Mouse (Mus musculus) forebrain, embryonic 15.5 days (tissue): ENCODE data around the gene Frs2. TPM values are rescaled to one million over a fixed set of nuclear protein-coding genes. Genes with fewer than 3 reads are reported as not detected.

Source experiments
- ATAC-seq: fragments of 200-750 bp; cut with Nextera tagmentation; replicated peaks from 2 replicates; pipeline ENCODE4 v1.8.0; 2017; ENCODE audit warnings: mild to moderate bottlenecking, moderate TSS enrichment, moderate library complexity
- H3K27ac ChIP-seq: fragments of 300-500 bp; sonication (generic); replicated peaks from 2 replicates; pipeline ENCODE4 v1.5.1; 2015; ENCODE audit warnings: mild to moderate bottlenecking, inconsistent platforms
- H3K27me3 ChIP-seq: fragments of 300-500 bp; sonication (generic); 2 replicates; pipeline ENCODE4 v1.6.1; 2015; ENCODE audit warnings: inconsistent platforms
- H3K36me3 ChIP-seq: fragments of 300-500 bp; sonication (generic); 2 replicates; pipeline ENCODE4 v1.6.1; 2015; ENCODE audit warnings: mild to moderate bottlenecking, inconsistent platforms
- H3K4me1 ChIP-seq: fragments of 300-500 bp; sonication (generic); 2 replicates; pipeline ENCODE4 v1.6.1; 2015; ENCODE audit warnings: inconsistent platforms
- H3K4me2 ChIP-seq: fragments of 300-500 bp; sonication (generic); replicated peaks from 2 replicates; pipeline ENCODE4 v1.6.1; 2015; ENCODE audit warnings: mild to moderate bottlenecking, inconsistent platforms
- H3K4me3 ChIP-seq: fragments of 300-500 bp; sonication (generic); 2 replicates; pipeline ENCODE4 v1.5.1; 2015; ENCODE audit warnings: mild to moderate bottlenecking, inconsistent platforms
- H3K9ac ChIP-seq: fragments of 300-500 bp; sonication (generic); replicated peaks from 2 replicates; pipeline ENCODE4 v1.6.1; 2015; ENCODE audit warnings: mild to moderate bottlenecking, inconsistent platforms
- H3K9me3 ChIP-seq: fragments of 300-500 bp; sonication (generic); 2 replicates; pipeline ENCODE4 v1.6.1; 2016; ENCODE audit warnings: inconsistent platforms
- WGBS: fragments of 180-500 bp; shearing (Covaris S2); methylation state at CpG from one replicate; pipeline ENCODE4 v1.1.7; 2015; ENCODE audit warnings: mixed read lengths; 5-methylcytosine and 5-hydroxymethylcytosine counted together
- polyA plus RNA-seq: library from polyadenylated mRNA; unstranded; fragments of >200 nt; fragmentation: Nextera tagmentation; extraction: Ambion mirVana; gene quantifications from 2 replicates; pipeline ENCODE4 v1.2.1, GENCODE M21; 2015

Frs2 gene
- polyA plus RNA-seq, 1 experiment from 2014 or later = 20.0 TPM

- no peak for ATAC-seq
- Histone ChIP-seq H3K4me3 (no peak overlapping the region), H3K9ac (no peak overlapping the region), H3K27me3 (no peaks in the 10 kb centered on the region), H3K4me2 (no peak overlapping the region), H3K36me3 (no peaks in the 10 kb centered on the region), H3K9me3 (no peaks in the 10 kb centered on the region), H3K27ac (no peak overlapping the region), H3K4me1 (peaks cover 7% of the 10 kb centered on the region; the same call in 1 of the 2 replicates)
- WGBS = 60% methylated on average over 3 of the region's 3 CpGs
Observed at GRCm38 (mm10) chr10:117115652-117116051, 32.7 kb downstream of the Frs2 start.

GRCm38 (mm10) chr10:117112545-117112944 lies 35.8 kb downstream of the Frs2 start:
- H3K4me2 ChIP-seq = no peak overlapping the region
- H3K4me1 ChIP-seq = peaks cover 7% of the 10 kb centered on the region; the same call in 1 of the 2 replicates
- H3K36me3 ChIP-seq = no peaks in the 10 kb centered on the region
- no peaks in the 10 kb centered on the region for H3K27me3 ChIP-seq
- no peak overlapping the region for H3K4me3 ChIP-seq
- H3K9me3 ChIP-seq = no peaks in the 10 kb centered on the region
- no peak overlapping the region for H3K27ac ChIP-seq
- 66% methylated on average over 2 of the region's 2 CpGs for WGBS
- H3K9ac ChIP-seq = no peak overlapping the region
- ATAC-seq = no peak

- Histone ChIP-seq H3K27me3 (no peaks in the 10 kb centered on the region), H3K27ac (no peak overlapping the region)
Observed at GRCm38 (mm10) chr10:117111455-117111854, 36.9 kb downstream of the Frs2 start.

GRCm38 (mm10) chr10:117110271-117110670 lies 38.1 kb downstream of the Frs2 start:
- Histone ChIP-seq H3K9ac (no peak overlapping the region), H3K36me3 (no peaks in the 10 kb centered on the region), H3K27ac (no peak overlapping the region), H3K27me3 (no peaks in the 10 kb centered on the region), H3K4me1 (0 out of 2 replicates have a peak, but pooled peaks cover 10% of the 10 kb centered on the region), H3K4me3 (no peak overlapping the region), H3K4me2 (no peak overlapping the region), H3K9me3 (no peaks in the 10 kb centered on the region)
- WGBS = 82% methylated on average over 3 of the region's 3 CpGs
- ATAC-seq = no peak

More at GRCm38 (mm10) chr10:117111455-117111854, 36.9 kb downstream of the Frs2 start:
- ATAC-seq = no peak
- no peak overlapping the region for H3K9ac ChIP-seq
- no peaks in the 10 kb centered on the region for H3K36me3 ChIP-seq
- H3K4me2 ChIP-seq = no peak overlapping the region
- WGBS = 74% methylated on average over 7 of the region's 7 CpGs
- peaks cover 10% of the 10 kb centered on the region; the same call in 1 of the 2 replicates for H3K4me1 ChIP-seq
- no peak overlapping the region for H3K4me3 ChIP-seq
- no peaks in the 10 kb centered on the region for H3K9me3 ChIP-seq

DNA sequence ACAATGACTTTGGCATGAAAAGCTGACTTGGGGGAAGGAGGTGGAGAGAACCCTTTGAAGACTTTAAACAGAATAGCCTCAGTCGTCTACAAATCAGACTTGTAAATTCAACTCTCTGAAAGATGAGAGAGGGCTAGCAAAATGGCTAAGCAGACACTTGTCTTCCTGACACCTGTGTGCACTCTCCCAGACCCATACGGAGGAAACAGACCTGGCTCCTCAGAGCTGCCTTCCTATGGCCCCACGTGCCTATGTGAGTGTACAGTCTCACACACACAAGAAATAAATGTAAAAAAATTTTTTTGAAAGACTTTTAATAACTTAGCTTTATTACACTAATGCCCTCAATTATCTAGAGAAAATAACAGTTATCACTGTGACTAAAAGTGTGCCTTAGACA lies 41.6 kb downstream of the Frs2 start:
- WGBS = 32% methylated on average over 3 of the region's 3 CpGs
- H3K4me3 ChIP-seq = no peak overlapping the region
- H3K9me3 ChIP-seq = no peaks in the 10 kb centered on the region
- H3K4me2 ChIP-seq = no peak overlapping the region
- H3K36me3 ChIP-seq = no peaks in the 10 kb centered on the region
- ATAC-seq = no peak
- 0 out of 2 replicates have a peak, but pooled peaks cover 6% of the 10 kb centered on the region for H3K4me1 ChIP-seq
- no peaks in the 10 kb centered on the region for H3K27me3 ChIP-seq
- H3K9ac ChIP-seq = no peak overlapping the region
- no peak overlapping the region for H3K27ac ChIP-seq

DNA sequence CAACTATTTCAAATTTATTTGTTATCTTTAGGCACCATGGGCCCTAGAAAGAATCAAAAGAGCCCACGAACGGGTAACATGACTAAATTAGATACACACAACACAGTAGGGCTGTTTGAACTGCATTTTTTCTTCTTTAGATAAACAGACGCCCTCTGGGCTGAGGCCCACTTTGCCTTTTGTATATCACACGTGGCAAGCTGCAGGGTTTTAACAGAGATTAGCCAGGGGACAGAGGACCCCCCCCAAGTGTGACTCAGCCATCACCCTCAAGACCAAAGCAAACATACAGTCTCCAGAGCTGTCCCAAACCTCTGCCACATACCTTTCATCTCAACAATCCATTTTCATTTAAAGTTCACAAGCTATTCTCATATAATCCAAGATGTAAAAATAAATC lies 42.1 kb downstream of the Frs2 start:
- Histone ChIP-seq H3K36me3 (no peaks in the 10 kb centered on the region), H3K4me2 (no peak overlapping the region), H3K9ac (no peak overlapping the region), H3K27ac (no peak overlapping the region), H3K4me3 (no peak overlapping the region), H3K9me3 (no peaks in the 10 kb centered on the region), H3K4me1 (0 out of 2 replicates have a peak, but pooled peaks cover 6% of the 10 kb centered on the region), H3K27me3 (no peaks in the 10 kb centered on the region)
- no peak for ATAC-seq
- WGBS = 2% methylated on average over 4 of the region's 4 CpGs

- no peak overlapping the region for H3K4me2 ChIP-seq
- H3K4me3 ChIP-seq = no peak overlapping the region
- no peak overlapping the region for H3K9ac ChIP-seq
- no peaks in the 10 kb centered on the region for H3K9me3 ChIP-seq
- H3K27me3 ChIP-seq = no peaks in the 10 kb centered on the region
- H3K27ac ChIP-seq = no peak overlapping the region
- H3K36me3 ChIP-seq = no peaks in the 10 kb centered on the region
- H3K4me1 ChIP-seq = 0 out of 2 replicates have a peak, but pooled peaks cover 6% of the 10 kb centered on the region
- no peak for ATAC-seq
- 71% methylated on average over 4 of the region's 4 CpGs for WGBS
Observed at GRCm38 (mm10) chr10:117105015-117105414, 43.3 kb downstream of the Frs2 start.

GRCm38 (mm10) chr10:117103854-117104598 lies 44.3 kb downstream of the Frs2 start:
- H3K4me2 ChIP-seq = no peak overlapping the region
- H3K27ac ChIP-seq = no peak overlapping the region
- H3K9ac ChIP-seq = no peak overlapping the region
- no peak for ATAC-seq
- no peaks in the 10 kb centered on the region for H3K36me3 ChIP-seq
- H3K4me3 ChIP-seq = no peak overlapping the region
- no peaks in the 10 kb centered on the region for H3K9me3 ChIP-seq
- H3K4me1 ChIP-seq = 0 out of 2 replicates have a peak, but pooled peaks cover 6% of the 10 kb centered on the region
- no peaks in the 10 kb centered on the region for H3K27me3 ChIP-seq

DNA sequence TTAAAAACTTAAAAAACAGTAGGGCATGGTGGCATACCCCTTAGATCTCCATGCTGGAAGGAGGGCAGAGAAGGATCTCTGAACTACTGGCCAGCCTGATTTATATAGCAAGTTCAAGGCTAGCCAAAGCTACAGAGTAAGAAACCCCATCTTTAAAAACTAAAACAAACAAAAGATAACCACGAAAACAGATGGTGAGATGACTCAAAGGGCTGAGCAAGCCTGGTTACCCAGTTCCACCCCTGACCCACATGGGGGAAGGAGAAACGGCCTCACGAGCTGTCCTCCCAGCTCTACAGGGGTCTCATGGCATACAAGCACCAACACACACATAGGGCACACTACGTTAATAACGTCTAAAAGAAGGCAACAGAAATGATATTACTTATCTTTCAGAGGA lies 48.2 kb downstream of the Frs2 start:
- 90% methylated on average over 5 of the region's 5 CpGs for WGBS
- no peak overlapping the region for H3K4me3 ChIP-seq
- ATAC-seq = no peak
- no peak overlapping the region for H3K9ac ChIP-seq
- H3K27me3 ChIP-seq = no peaks in the 10 kb centered on the region
- no peak overlapping the region for H3K27ac ChIP-seq
- H3K4me1 ChIP-seq = no peaks in the 10 kb centered on the region
- H3K36me3 ChIP-seq = no peaks in the 10 kb centered on the region
- H3K9me3 ChIP-seq = no peaks in the 10 kb centered on the region
- H3K4me2 ChIP-seq = no peak overlapping the region

DNA sequence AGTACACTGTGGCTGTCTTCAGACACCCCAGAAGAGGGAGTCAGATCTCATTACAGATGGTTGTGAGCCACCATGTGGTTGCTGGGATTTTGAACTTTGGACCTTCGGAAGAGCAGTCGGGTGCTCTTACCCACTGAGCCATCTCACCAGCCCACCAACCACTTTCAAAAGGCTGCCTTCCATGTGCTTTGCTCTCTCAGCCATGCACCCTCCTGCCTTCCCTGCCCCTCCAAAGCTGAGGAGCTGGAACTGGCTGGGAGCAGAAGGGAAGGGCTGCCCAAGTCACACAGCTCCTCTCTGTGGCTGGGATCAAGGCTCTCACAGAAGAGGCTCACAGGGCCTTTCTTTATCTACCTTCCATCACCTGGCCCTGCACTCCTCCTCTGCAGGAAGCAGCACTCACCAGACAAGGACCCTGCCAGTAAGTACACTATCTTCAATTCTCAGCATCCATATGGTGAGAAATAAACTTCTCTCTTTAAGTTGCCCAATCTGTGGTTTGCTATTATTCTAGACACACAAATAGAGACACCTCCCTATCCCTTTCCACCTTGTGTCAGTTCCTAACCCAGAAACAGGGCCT lies 51.1 kb downstream of the Frs2 start:
- Histone ChIP-seq H3K9ac (no peak overlapping the region), H3K27me3 (no peaks in the 10 kb centered on the region), H3K4me1 (peaks cover 4% of the 10 kb centered on the region), H3K9me3 (no peaks in the 10 kb centered on the region), H3K27ac (no peak overlapping the region), H3K36me3 (peaks cover 3% of the 10 kb centered on the region; the same call in 1 of the 2 replicates), H3K4me2 (no peak overlapping the region), H3K4me3 (no peak overlapping the region)
- WGBS = 86% methylated on average over 2 of the region's 2 CpGs
- ATAC-seq = no peak

GRCm38 (mm10) chr10:117096096-117096495 lies 52.2 kb downstream of the Frs2 start:
- Histone ChIP-seq H3K9me3 (no peaks in the 10 kb centered on the region), H3K36me3 (peaks cover 3% of the 10 kb centered on the region; the same call in 1 of the 2 replicates), H3K4me2 (no peak overlapping the region), H3K27ac (no peak overlapping the region), H3K9ac (no peak overlapping the region), H3K4me1 (peaks cover 4% of the 10 kb centered on the region), H3K4me3 (no peak overlapping the region), H3K27me3 (no peaks in the 10 kb centered on the region)
- WGBS = 91% methylated on average over 6 of the region's 6 CpGs
- no peak for ATAC-seq

GRCm38 (mm10) chr10:117094504-117095329 lies 53.6 kb downstream of the Frs2 start:
- Histone ChIP-seq H3K27ac (peak overlapping the region; percentile 59), H3K4me2 (no peak overlapping the region), H3K9me3 (no peaks in the 10 kb centered on the region), H3K36me3 (peaks cover 3% of the 10 kb centered on the region; the same call in 1 of the 2 replicates), H3K4me3 (no peak overlapping the region), H3K27me3 (no peaks in the 10 kb centered on the region), H3K4me1 (peaks cover 4% of the 10 kb centered on the region), H3K9ac (no peak overlapping the region)
- ATAC-seq = peak; percentile 72
- 53% methylated on average over 15 of the region's 15 CpGs for WGBS
